Mouse (Mus musculus) lung, postnatal 0 days (tissue): ENCODE measurements around the gene Mib2.

Source experiments
- CTCF ChIP-seq: IDR thresholded peaks from 2 replicates; pipeline ENCODE4 v1.5.1; 2016; ENCODE audit warnings: antibody characterized with exemption, mild to moderate bottlenecking
- EP300 ChIP-seq: IDR thresholded peaks from 2 replicates; pipeline ENCODE4 v1.6.1; 2016; ENCODE audit warnings: antibody characterized with exemption, mild to moderate bottlenecking, control low read depth

DNA sequence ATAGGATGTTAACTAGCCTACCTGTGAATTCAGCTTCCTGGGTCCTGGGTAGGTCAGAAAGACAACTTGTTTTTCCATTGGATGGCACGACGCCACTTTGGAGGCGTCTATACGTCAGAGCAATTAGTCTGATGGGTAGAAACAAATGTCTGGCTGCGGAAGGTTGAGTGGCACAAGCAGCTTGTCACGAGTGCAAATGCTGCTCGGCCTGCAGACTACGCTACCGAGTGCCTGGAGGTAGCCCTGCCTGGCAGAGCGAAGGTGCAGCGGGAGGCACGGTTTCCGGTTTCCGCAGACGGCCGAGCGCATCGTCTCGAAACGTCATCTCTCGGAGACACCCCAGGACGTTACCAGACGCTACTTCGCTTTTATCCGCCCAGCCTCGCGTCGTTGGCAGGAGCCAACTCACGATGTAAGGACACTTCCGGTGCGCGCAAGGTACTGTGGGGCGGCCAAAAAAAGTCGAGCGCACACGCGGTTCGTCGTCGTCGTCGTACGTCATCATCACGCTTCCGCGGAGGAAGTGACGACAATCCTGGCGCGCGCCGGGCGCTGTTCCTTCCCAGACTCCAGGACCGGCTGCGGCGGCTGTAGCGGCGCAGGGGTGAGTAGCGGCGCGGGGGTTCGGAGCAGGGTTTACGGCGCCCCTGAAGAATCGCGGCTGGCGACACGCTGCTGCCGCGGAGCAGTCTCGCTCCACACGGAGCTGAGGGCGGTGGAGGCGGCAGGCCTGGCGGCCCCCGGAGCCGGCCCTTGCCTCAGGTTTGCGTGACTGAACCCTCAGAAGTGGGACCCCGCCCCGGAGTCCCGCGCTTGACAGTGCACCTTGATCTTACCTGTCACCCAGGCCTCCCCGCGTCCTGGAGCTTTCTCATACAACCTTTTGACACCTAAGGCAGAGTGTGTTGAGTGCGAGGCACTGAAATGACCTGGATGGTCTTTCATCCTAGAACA, 44.4 kb downstream of the Mib2 start, which contains the start of gene Cdk11b:
- TF ChIP-seq CTCF (no peak), EP300 (no peak)
